Mouse (Mus musculus): ENCODE results near the gene Dnaaf3.

The Dnaaf3 gene

DNA sequence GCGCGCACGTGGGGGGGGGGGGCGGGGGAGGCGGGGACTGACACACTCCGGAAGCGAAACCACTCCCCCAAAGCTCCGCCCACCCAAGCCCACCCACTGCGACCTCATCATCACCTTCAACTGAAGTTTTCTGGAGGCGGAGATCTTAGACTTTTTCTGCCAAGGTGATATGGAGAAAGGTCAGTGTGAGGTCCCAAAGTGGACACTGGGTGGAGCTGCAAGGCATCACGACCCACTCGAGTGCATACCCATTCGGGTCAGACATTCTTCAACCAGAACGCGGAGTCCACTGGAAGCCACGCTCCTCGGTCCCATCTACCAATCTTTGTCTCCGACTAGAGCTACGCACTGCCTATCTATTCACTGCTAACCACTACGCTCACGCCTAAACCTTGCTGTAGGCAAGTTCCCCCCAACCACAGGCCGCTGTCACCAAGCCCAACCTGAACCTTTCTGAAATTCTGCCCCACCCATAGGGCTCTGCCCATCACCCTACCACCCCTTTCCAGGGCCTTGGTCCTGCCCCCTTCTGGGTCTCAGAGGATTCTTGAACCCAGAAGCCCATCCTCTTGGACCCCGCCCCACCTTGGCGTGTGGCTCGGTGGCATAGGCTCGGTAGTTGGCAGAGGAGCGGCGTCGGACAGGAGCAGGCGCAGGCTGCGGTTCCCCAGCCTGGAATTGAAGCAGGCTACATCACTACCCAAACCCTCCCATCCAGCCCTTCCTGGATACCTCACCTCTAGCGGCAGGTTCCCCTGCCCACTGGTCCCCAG lies 10.8 kb downstream of the Dnaaf3 start:
- DNase-seq = no peak

DNA sequence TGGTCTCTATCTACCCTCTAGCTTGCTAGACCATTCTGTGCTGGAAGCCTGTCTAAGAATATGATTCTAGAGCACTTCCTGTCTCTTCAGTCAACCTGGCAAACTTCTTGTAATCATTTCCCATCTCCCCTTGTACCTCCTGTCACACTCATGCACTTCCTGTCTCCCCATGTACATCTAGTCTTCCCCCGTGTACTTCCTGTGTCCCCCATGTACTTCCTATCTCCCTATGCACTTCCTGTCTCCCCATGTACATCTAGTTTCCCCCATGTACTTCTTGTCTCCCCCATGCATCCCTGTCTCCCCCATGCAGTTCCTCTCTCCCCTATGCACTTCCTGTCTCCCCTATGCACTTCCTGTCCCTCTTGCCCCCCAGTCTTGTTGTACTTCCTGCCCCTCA lies 13.8 kb downstream of the Dnaaf3 start:
- DNase-seq = no peak

DNA sequence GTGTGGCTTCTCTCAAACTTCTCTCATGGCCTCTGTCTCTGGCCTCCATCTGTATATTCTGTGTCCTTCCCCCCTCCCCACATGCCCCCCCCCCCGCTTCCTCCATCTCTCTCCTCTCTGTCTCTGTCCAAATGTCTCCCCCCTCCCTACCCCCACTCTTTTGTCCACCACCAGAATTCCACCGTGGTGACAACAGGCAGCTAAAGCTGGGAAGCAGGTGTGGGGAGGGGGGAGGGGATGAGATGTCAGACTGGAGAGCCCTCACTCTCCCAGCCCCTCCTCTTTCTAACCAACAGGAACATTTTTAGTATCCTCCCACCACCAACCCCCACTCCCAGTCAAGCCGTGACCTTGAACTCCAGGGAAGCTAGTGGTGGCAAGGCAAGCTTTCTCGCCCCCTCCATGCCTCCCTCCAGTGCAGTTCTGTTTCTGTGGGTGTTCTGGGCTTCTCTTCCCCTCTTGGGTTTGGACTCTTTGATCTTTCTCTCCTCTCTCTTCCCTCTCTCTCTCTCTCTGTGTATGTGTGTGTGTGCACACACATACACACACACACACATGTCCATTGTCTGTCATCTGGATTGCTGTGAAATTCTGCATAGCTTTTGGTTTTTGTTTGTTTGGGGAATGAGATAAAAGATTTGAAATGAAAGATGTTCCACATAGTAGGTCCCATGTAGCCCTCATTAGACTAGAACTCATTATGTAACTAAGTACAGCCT lies 15.8 kb downstream of the Dnaaf3 start, which contains the start of gene Tnnt1:
TSS of gene Tnnt1 (minus strand) at position 51 of the 719 bp plus-strand sequence.
- DNase-seq = no peak

DNA sequence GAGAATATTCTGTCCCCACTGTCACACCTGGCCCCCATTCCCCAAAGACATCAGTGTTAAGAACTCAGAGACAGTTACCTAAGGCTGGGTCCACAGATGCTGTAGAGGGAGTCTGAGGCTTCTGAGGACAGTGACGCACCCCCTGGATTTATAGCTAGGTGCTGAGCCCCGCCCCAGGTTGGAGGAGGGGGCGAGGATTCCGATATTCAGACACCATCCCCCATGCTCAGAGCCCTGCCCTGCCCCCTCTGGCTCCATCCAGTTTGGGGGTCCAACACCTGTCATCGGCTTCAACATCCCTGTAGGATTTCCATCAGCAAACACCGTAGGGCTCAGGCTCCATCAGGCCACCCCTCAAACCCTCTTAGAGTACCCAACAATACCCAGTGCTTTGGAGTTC lies 16.4 kb downstream of the Dnaaf3 start:
- no peak for DNase-seq

DNA sequence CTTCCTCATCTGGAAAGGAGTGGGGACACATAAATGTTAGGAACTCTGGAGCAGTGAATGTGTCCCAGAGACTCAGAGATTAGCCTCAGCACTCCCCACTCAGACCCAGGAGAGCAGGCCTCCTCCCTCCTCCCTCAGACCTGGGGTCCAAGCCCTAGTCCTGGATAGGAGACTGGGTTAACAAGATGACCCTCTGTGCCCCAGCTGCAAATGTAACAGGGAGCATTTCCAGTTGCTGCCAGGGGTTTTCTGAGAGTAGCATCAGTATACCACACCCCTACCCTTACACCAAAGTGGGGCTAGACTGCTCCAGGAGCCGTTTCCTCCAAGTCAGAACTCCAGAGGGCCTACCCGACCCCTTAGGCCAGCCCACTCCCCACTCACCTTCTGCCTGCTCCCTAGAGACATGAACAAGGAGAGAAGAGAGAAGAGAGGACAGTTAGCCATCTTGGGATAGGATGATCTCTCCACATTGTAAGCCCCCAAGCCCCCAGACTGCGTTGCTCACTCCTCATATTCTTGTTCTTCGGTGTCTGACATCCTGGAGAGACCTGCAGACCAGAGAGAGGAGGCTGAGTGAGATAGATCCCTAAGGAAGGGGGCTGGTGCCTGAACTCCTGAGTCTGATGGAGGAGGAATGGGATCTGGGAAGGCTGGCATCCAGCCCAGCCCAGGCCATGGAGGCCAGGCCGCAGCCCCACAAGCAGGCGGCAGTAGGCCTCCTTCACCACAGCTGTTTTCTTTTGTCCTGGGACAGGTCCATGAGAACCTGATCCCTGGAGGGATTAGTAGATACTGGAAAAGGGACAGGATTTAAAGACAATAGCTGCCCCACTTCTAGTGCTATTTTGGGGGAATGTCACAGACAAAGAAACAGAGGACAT lies 18.2 kb downstream of the Dnaaf3 start:
- no peak for DNase-seq

DNA sequence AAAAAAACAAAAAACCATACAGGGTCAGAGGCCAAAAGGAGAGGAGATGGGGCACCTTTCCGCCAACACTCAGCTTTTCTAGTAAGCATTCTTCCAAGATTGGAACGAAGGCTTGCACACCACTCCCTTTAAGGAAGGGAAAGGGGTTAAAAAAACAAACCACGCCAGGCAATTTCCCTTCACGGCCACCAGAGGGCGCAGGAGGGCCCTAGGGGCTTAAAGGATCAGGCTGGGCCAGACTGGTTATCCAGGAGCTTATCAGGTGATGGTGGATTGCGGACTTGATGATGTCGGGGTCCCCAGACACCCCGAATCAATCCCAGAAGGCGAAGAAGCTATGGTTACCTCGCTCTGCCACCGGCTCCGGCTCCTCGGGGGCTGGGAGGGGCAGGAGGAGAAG lies 19.0 kb downstream of the Dnaaf3 start:
- no peak for DNase-seq

DNA sequence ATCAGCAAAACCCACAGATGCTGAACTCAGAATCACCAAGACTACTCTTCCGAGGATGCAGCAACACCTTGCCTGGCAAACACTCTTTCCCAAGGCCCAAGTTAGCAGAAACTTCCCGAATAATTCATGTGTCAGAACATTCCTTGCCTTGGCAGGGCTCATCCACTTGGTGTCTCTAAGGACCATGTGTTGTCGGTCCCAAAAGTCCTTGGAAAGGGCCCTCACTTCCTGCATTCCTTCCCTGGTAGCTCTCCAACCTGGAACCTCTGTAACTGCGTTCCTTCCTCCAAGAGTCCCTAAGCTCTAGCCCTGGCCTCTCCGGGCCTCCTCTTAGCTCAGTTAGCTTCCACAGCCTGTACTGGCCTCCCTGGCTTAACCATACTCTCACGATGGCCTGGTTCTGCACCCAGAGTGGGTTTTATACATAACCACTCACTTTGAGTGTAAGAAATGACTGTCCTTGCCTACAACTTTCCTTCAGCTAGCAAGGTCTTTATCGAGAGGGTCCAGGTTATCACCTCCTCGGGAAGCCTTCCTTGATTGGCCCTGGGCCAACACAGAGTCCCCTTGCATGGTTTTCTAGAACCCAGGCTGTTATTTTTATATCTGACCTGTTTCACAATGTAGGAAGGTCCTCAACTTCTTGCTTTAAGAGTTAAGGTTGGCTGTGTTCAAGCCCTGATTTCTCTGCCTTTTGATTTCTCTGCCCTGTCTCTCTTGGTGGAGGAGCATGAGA lies 20.6 kb downstream of the Dnaaf3 start:
- DNase-seq = no peak

DNA sequence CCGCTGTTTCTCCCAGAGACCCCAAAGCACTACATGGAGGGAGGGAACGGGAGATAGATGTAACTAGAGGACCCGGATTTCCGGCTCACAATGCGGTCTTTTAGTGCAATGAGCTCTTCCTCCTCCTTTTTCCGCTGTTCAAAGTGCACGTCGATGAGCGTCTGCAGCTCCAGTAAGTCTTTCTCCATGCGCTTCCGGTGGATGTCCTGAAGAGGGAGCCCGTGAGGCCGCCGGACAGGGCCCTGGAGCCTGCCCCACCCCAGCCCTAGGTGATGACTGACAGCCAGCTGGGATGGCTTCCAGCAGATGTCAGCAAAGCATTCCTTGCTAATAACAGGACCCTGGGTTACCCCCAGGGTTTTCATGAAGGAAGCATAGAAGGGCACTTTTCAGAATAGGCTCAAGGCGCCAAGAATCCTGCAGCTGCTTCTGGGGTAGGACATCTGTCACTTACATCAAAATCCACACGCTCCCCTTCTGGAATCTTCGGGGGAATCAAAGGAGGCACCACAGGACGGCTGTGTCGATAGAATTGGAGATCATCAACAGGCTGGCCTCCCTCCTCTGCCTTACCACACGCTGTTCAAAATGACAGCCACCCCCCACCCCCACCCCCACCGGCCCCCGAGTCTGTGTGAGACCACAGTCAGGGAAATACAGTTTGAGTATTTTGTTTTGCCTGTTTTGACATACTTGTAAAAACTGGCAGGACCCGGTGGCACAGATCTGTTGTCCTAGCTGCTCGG lies 22.2 kb downstream of the Dnaaf3 start:
- peak; percentile 70 to 74 for DNase-seq

DNA sequence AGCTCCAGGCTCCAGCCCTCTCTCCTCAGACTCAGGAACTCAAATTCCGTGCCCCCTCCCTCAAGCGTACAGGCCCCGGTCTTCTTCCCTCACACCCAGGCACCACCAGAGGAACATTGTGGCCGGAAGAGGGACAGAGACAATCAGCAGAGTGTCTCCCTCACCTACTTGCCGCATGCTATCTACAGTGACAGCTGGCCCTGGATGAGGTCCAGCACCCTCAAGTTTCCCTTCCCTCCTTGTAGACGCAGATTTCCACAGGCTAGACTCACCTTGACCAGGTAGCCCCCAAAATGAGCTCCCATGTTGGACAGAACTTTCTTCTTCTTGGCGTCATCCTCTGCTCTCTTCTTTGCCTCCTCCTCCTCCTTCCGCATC lies 23.5 kb downstream of the Dnaaf3 start:
- DNase-seq = no peak

DNA sequence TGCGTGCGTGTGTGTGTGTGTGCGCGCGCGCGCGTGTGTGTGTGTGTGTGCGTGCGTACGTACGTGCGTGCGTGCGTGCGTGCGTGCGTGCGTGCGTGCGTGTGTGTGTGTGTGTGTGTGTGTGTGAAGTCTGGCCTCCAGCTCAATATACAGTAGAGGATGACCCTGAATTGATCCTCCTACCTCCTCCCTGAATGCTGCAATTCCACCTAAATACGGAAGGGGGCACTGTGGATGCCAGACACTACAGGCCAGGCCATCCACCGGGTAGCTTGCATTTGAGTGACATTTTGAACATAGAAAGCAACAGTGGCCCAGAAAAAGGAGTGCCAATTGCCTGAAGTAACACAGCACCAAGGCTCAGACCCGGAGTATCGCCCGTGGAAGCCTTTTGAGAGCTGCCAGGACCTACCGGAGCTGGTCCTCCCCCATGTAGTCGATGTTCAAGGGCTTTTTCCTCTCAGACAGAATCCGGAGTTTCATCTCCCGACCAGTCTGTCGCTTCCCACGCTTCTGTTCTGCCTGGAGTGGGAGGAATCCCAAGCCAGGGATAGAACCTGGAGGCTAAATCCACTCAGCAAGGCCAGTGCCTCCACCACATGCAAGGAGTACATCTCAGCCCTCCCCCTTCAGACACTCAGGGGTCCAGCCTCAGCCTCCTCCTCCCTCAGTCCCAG lies 24.1 kb downstream of the Dnaaf3 start:
- no peak for DNase-seq

DNA sequence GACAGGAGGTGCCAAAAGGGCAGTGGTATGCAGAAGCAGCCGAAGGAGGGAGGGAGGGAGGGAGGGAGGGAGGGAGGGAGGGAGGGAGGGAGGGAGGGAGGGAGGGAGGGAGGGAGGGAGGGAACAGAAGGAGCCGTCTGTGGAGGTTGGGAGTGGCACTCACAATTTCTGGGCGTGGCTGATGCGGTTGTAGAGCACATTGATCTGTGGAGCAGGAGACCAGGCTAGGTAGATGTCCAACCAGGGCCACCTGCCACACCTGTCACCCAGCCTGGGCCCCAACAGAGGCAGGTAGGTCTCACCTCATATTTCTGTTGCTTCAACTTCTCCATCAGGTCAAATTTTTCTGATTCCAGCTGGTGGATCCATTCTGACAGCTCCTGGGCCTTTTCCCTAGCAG lies 25.0 kb downstream of the Dnaaf3 start:
- no peak for DNase-seq

DNA sequence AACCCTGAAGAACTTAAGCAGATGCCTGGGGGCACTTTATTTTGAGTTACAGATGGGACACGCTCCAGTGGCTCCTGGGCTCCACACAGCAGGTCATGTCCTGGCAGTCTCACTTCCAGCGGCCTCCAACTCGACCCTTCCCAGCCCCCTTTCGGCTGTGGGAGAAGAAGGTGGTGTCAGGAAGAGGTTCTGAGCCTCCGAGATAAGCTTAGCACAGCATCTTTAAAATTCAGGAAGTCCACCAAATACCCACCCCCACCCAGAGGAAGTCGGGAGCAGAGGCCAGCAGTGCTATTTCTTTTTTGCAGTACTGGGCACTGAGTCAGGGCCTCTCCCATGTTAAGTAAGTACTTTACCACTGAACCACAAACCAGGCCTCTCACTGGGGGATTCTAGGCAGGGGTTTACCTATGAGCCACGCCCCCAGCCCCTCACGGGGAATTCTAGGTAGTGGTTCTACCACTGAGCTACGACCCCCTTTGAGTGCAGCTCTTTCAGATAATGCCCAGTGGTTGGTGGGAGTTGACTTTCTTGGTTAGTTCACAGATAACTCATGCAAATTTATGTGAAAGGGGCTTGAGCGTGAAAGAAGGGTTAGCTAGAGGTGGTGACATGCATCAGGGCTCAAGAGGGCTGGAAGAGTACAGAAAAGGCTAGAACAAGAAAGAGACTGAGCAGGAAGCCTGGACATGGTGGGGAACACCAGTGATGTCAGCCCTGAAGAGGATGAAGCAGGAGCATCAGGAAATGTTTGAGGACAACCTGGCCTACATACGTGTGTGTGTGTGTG lies 27.4 kb downstream of the Dnaaf3 start:
- no peak for DNase-seq

DNA sequence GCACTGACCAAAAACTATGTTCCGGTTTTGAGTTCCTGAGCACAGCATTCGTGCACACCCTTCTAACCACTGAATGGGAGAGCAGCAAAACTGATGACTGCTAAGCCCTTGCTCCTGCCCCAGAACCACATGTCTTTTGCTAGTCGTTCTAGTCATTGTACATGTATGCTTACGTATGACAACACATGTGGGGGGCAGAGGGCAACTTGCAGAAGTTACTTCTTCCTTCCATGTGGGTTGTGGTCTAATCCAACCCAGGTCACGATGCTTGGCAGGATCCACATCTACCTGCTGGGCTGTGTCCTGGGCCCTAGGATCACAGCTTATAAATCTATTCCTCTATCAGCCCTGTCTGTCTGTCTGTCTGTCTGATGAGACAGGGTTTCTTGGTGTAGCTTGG lies 28.4 kb downstream of the Dnaaf3 start:
- no peak for DNase-seq

DNA sequence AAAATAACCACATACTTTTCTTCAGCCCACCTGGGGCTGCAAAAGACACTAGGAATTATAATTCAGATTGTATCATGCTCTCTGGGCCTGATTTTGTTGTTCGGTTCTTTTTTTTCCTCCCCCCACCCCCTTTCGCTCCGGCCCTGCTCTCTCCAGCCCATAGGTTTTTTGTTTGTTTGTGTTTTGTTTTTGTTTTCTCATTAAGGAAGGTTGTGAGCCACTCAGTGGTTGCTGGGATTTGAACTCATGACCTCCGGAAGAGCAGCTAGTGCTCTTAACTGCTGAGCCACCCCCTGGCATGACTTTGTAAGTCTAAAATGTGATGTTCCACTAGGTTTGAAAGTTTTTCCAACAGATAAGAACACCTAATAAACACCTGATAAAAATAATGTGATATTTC lies 29.2 kb downstream of the Dnaaf3 start:
- DNase-seq = no peak

DNA sequence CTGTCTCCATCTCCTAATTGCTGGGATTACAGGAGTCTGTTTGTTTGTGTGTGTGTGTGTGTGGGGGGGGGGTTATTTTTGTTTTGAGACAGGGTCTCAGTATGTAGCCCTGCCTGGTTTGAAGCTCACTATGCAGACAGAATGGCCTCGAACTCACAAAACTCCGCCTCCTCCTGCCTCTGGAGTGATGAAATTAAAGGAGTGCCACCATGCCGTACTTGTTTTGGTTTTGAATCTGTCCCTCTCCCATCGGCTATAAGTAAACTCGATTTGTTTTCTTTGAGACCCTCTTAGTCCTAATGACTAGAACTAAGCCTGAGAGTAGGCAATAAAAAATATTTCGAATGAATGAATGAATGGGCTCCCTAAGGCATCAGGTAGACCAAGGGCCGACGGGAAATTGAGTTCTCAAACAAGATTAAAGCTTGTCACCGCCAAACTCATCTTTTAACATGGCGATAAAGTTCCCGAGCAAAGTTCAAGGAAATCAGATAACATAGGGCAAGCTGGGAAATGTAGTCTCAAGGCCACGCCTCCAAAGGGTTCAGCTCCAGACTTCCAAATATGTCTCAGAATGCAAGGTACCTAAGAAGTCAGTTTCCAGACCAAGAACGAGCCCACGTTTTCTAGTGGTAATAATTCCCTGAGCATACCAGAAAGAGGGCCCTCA lies 29.7 kb downstream of the Dnaaf3 start:
- peak; percentile 37 to 72 for DNase-seq

DNA sequence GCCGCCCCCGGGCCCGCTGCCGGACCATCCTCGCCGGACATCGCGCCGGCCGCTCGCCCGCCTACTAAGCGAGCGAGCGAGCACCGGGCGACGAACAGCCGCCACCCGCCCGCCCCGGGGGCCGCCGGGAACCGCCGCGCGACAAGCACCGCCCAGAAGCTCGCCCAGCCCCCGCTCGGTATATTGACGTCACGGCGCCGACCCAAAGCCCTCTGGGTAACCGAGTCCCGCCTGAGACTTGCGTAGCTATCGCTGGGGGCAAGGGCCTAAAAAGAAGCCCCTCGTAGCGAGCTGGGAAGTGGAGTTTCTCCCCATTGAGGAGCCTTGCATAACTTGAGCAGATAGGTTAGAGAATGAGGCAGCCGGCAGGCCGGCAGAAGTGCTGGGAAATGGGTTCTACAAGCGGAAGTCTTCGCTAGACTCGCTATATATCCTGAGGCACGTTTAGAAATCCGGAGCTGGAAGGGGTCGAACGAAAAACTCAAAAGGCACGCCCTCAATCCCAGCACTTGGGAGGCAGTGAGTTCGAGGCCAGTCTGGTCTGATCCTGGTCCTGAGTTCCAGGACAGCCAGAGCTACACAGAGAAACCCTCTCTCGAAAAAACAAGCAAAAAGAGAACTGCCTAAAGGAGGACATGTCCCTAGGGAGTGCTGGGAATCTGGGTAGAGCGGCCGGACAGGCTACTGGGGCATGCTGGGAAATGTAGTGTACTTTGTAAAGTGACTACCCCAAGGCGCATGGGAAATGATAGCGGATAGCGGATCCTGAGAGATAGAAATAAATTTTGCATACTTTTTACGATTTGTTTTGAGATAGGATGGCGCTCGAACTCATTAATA lies 30.5 kb downstream of the Dnaaf3 start, which contains the start of gene Ppp1r12c:
TSS of gene Ppp1r12c (minus strand) at position 123 of the 840 bp plus-strand sequence.
- DNase-seq = peak; percentile 93 to 95

DNA sequence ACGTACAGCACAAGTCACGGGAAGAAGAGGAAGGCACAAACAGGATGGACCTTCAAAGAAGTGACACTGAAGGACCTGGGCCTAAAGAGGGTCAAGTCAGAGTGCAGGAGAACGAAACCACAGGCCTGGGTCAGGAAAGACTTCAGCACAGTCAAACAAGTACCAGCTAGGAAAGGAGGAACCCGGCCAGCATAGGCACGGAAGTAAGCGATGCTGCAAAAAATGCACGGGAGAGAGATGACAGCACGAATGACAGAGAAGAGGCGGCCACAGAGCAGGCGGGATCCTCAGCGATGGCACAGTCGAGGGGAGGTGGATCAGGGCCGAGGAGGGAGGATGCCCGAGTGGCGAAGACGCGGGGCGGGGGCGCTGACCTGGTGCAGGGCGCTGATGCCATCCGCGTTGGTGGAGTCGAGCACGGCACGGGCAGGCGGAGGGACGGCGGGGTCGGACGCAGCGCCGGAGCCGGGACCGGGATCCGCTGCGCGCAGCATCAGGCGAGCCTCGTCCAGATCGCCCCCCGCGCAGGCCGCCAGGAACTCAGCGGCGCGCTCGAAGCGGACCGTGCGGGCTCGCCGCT lies 31.3 kb downstream of the Dnaaf3 start:
- peak; percentile 20 to 31 for DNase-seq

DNA sequence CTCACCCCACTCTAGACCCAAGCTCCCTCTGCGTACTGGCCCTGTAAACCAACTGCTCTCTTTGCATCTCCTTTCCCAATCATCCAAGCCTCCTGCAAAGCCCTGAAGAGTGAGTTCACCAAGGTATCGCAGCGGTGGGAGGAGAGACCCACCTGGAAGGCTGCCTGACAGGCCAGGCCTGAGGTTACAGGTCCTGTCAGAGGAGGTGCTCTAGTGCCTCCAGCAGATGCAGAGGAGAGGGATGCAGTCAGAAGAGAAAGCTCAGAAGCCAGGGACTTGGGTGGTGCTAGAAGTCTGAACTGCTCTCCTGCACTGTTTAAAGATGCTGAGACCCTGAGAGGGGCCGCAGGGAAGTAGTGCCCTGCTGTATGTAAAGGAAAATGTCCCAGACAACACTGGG lies 33.2 kb downstream of the Dnaaf3 start:
- DNase-seq = no peak
